Mouse (Mus musculus): Measurements from ENCODE around the gene Trmt5.

DNA sequence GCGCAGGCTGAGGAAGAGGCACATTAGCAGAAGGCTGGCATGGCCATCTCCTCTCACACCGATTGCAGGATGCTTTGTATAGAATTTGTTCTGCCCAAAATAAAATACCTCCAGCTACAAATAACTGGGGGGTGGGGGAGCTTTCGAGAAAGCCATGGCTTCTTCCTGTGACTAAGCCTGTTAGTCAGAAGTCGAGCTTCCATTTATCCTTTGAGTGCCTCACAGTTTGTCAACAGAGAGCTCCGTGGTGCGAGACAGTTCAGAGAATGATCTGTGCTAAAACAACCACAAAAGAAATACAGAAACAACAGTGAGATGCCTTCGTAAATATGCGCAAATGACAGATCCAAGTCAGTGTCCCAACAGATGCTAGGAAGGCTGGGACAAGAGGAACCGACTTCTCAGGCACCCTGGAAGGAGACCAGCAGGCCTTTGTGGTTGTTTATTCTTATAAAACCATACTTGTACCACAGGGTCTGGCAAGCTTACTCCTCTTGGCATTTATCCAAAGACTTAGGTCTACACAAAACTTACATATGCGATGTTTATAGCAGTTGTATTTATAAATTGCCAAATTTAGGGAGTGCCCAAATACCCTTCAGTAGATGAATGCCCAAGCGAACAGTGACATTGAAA, 9.1 kb upstream of the Trmt5 start:
- TF ChIP-seq CTCF (IDR thresholded peaks at IDR 0.05; ENCODE audit: extremely low read depth, insufficient read depth, insufficient read length, insufficient replicate concordance) (no peak), POLR2A (IDR thresholded peaks at IDR 0.05; ENCODE audit: low read depth, low read length) (no peak)

All from spleen, adult 2 months (tissue).